Mouse (Mus musculus) megakaryocyte progenitor cell, adult 5-6 weeks (primary cell): ENCODE measurements at regions not wholly inside any gene's neighbourhood (a gene's known extent, or its start where the extent isn't known, plus 50 kb on each side); places are given as distances from the start of the nearest gene placed in this dataset.
A peak's percentile ranks its signal among the peaks of the same experiment; 100 is the strongest.

ENCODE experiments used
- ATAC-seq: replicated peaks from 2 replicates; pipeline ENCODE4 v1.8.0; 2016; ENCODE audit warnings: mild to moderate bottlenecking, moderate TSS enrichment, inconsistent platforms; ENCODE audit not compliant: poor library complexity

GRCm38 (mm10) chr2:78159877-78160485, 213.8 kb upstream of the Cwc22 start:
- no peak for ATAC-seq

- ATAC-seq = no peak
Measured at GRCm38 (mm10) chr2:78110335-78110734, 164.2 kb upstream of the Cwc22 start.

- ATAC-seq = no peak
Measured at GRCm38 (mm10) chr2:78095536-78095935, 149.4 kb upstream of the Cwc22 start.

GRCm38 (mm10) chr2:78094921-78095320, 148.7 kb upstream of the Cwc22 start:
- no peak for ATAC-seq

GRCm38 (mm10) chr2:78064321-78065037, 118.3 kb upstream of the Cwc22 start:
- ATAC-seq = no peak

- peak; percentile 62 for ATAC-seq
Measured at GRCm38 (mm10) chr2:78059801-78060416, 113.7 kb upstream of the Cwc22 start.

GRCm38 (mm10) chr2:78058988-78059387, 112.8 kb upstream of the Cwc22 start:
- no peak for ATAC-seq

GRCm38 (mm10) chr2:78053910-78054309, 107.7 kb upstream of the Cwc22 start:
- peak; percentile 65 for ATAC-seq

- peak; percentile 21 for ATAC-seq
Measured at GRCm38 (mm10) chr2:78050542-78050941, 104.4 kb upstream of the Cwc22 start.

GRCm38 (mm10) chr2:78049248-78049874, 103.2 kb upstream of the Cwc22 start:
- peak; percentile 79 for ATAC-seq

GRCm38 (mm10) chr2:78048706-78049055, 102.5 kb upstream of the Cwc22 start:
- ATAC-seq = no peak

GRCm38 (mm10) chr2:78048030-78048705, 102.0 kb upstream of the Cwc22 start:
- 0 out of 2 replicates have a peak, but pooled peaks have one; percentile 33 for ATAC-seq

GRCm38 (mm10) chr2:78027319-78027718, 81.1 kb upstream of the Cwc22 start:
- ATAC-seq = no peak

GRCm38 (mm10) chr2:78026808-78027207, 80.6 kb upstream of the Cwc22 start:
- no peak for ATAC-seq

- no peak for ATAC-seq
Measured at GRCm38 (mm10) chr2:78025651-78026435, 79.7 kb upstream of the Cwc22 start.

GRCm38 (mm10) chr2:78024981-78025565, 78.9 kb upstream of the Cwc22 start:
- ATAC-seq = no peak

- no peak for ATAC-seq
Measured at GRCm38 (mm10) chr2:78023916-78024685, 77.9 kb upstream of the Cwc22 start.

GRCm38 (mm10) chr2:78023416-78023815, 77.2 kb upstream of the Cwc22 start:
- ATAC-seq = no peak

GRCm38 (mm10) chr2:78022756-78023155, 76.6 kb upstream of the Cwc22 start:
- no peak for ATAC-seq
